Mouse (Mus musculus) C3H10T1/2 (cell line): ENCODE measurements around the gene Vmn2r19. TPM values are rescaled to one million over a fixed set of nuclear protein-coding genes. Genes with fewer than 3 reads are reported as not detected.

Source experiments
- polyA plus RNA-seq, 2 experiments: library from polyadenylated mRNA; unstranded; fragments of >200 nt; fragmentation: generic; extraction: Trizol; gene quantifications; one replicate each; pipeline ENCODE4 v1.2.1; 2012; ENCODE audit warnings: missing spikeins in 2 of 2

Gene Vmn2r19
- polyA plus RNA-seq = not detected

GRCm38 (mm10) chr6:123308033-123308432 lies at the start of gene Vmn2r19:
TSS of gene Vmn2r19 (plus strand) at chr6:123308333.

GRCm38 (mm10) chr6:123261555-123262161 lies 46.5 kb upstream of the Vmn2r19 start, which contains the start of gene Clec4d:
TSS of gene Clec4d (plus strand) at chr6:123262111.

GRCm38 (mm10) chr6:123289753-123290152 lies 18.4 kb upstream of the Vmn2r19 start, which contains the start of gene Clec4e:
TSS of gene Clec4e (minus strand) at chr6:123289870.

Other genes starting within 250 kb of the Vmn2r19 start
- gene Clec4a2, start 201.9 kb upstream of the Vmn2r19 start, polyA plus RNA-seq = not detected
- not detected for gene Clec4b2, start 135.4 kb upstream of the Vmn2r19 start, polyA plus RNA-seq
- gene Clec4n, start 78.5 kb upstream of the Vmn2r19 start, polyA plus RNA-seq = not detected
- gene Clec4d, start 46.2 kb upstream of the Vmn2r19 start, polyA plus RNA-seq = not detected
- not detected for gene Clec4e, start 18.5 kb upstream of the Vmn2r19 start, polyA plus RNA-seq
- not detected for gene Vmn2r20, start 109.8 kb downstream of the Vmn2r19 start, polyA plus RNA-seq
- gene Vmn2r21, start 225.1 kb downstream of the Vmn2r19 start, polyA plus RNA-seq = not detected